Mouse (Mus musculus) hindbrain, postnatal 0 days (tissue): ENCODE results near the gene Capsl. TPM values are rescaled to one million over a fixed set of nuclear protein-coding genes. Genes with fewer than 3 reads are reported as not detected.

ENCODE experiments used
- ATAC-seq: fragments of 200-750 bp; cut with Nextera tagmentation; 2 replicates; pipeline ENCODE4 v1.8.0; 2017; ENCODE audit warnings: mild to moderate bottlenecking, moderate TSS enrichment, moderate library complexity
- DNase-seq: peaks from one replicate; pipeline ENCODE4 v3.0.0-alpha.2; 2015; ENCODE audit warnings: low spot score
- H3K27ac ChIP-seq: fragments of 300-500 bp; sonication (generic); 2 replicates; pipeline ENCODE4 v1.5.1; 2014; ENCODE audit warnings: mild to moderate bottlenecking
- H3K27me3 ChIP-seq: fragments of 300-500 bp; sonication (generic); 2 replicates; pipeline ENCODE4 v1.6.1; 2014; ENCODE audit warnings: low read length, mixed read lengths; ENCODE audit not compliant: insufficient read depth
- H3K36me3 ChIP-seq: fragments of 300-500 bp; sonication (generic); 2 replicates; pipeline ENCODE4 v1.6.1; 2014; ENCODE audit warnings: low read length, mixed read lengths; ENCODE audit not compliant: insufficient read depth
- H3K4me1 ChIP-seq: fragments of 300-500 bp; sonication (generic); 2 replicates; pipeline ENCODE4 v1.6.1; 2014; ENCODE audit warnings: antibody characterized with exemption, low read length, mixed read lengths; ENCODE audit not compliant: insufficient read depth
- H3K4me2 ChIP-seq: fragments of 300-500 bp; sonication (generic); 2 replicates; pipeline ENCODE4 v1.6.1; 2014; ENCODE audit warnings: low read depth, mild to moderate bottlenecking, low read length, moderate library complexity, mixed read lengths
- H3K4me3 ChIP-seq: fragments of 300-500 bp; sonication (generic); 2 replicates; pipeline ENCODE4 v1.5.1; 2014; ENCODE audit warnings: low read length
- H3K9ac ChIP-seq: fragments of 300-500 bp; sonication (generic); replicated peaks from 2 replicates; pipeline ENCODE4 v1.6.1; 2014; ENCODE audit warnings: mild to moderate bottlenecking, low read length, moderate library complexity, mixed read lengths
- H3K9me3 ChIP-seq: fragments of 300-500 bp; sonication (generic); 2 replicates; pipeline ENCODE4 v1.6.1; 2016; ENCODE audit warnings: low read length, mixed read lengths
- CTCF ChIP-seq: IDR thresholded peaks from 2 replicates; pipeline ENCODE4 v1.5.1; 2016; ENCODE audit warnings: antibody characterized with exemption, control low read depth, low read depth
- WGBS: fragments of 180-500 bp; shearing (Covaris S2); extraction: QIAGEN DNeasy Blood & Tissue Kit; methylation state at CpG from one replicate; pipeline ENCODE4 v1.1.7; 2014; 5-methylcytosine and 5-hydroxymethylcytosine counted together
- polyA plus RNA-seq: library from polyadenylated mRNA; unstranded; fragments of >200 nt; fragmentation: Nextera tagmentation; extraction: Ambion mirVana; gene quantifications from 2 replicates; pipeline ENCODE4 v1.2.1, GENCODE M21; 2015
- total RNA-seq: library from RNA; depleted of rRNA; stranded (reverse); fragments of >200 nt; gene quantifications from 2 replicates; pipeline ENCODE4 v1.2.3, GENCODE M21; 2014; rRNA removed

Gene Capsl
- 3.8 and 4.8 TPM in 2 replicates for total RNA-seq
- 8.3 and 9.2 TPM in 2 replicates for polyA plus RNA-seq

- H3K9ac ChIP-seq = no peak within 1 kb of the TSS
- peak; percentile 92 for ATAC-seq
- no peaks in the 10 kb centered on the region for H3K27me3 ChIP-seq
- no peaks in the 10 kb centered on the region for H3K9me3 ChIP-seq
- no peaks in the 10 kb centered on the region for H3K4me1 ChIP-seq
- peak; percentile 75 for DNase-seq
- H3K4me3 ChIP-seq = peak within 1 kb of the TSS; percentile 17
- 49% methylated on average over 12 of the region's 12 CpGs for WGBS
- TF ChIP-seq CTCF = no peak
- no peaks in the 10 kb centered on the region for H3K36me3 ChIP-seq
- H3K27ac ChIP-seq = no peak within 1 kb of the TSS
- H3K4me2 ChIP-seq = peak within 1 kb of the TSS; percentile 32
Observed at GRCm38 (mm10) chr15:9435534-9436180, at the start of gene Capsl. Gene Capsl (plus strand): TSS chr15:9436028.

GRCm38 (mm10) chr15:9409475-9409874, 26.4 kb upstream of the Capsl start:
- no peak for TF ChIP-seq CTCF
- 92% methylated on average over 3 of the region's 3 CpGs for WGBS
- Histone ChIP-seq H3K27me3 (no peaks in the 10 kb centered on the region), H3K36me3 (no peaks in the 10 kb centered on the region), H3K4me3 (no peak overlapping the region), H3K9ac (no peak overlapping the region), H3K9me3 (no peaks in the 10 kb centered on the region), H3K27ac (no peak overlapping the region), H3K4me1 (no peaks in the 10 kb centered on the region), H3K4me2 (no peak overlapping the region)
- ATAC-seq (no peak), DNase-seq (no peak)

- no peaks in the 10 kb centered on the region for H3K9me3 ChIP-seq
- DNase-seq = no peak
- ATAC-seq = no peak
- no peak for TF ChIP-seq CTCF
- no peaks in the 10 kb centered on the region for H3K36me3 ChIP-seq
- H3K4me2 ChIP-seq = no peak overlapping the region
- no peak overlapping the region for H3K27ac ChIP-seq
- H3K4me1 ChIP-seq = no peaks in the 10 kb centered on the region
- H3K27me3 ChIP-seq = no peaks in the 10 kb centered on the region
- H3K4me3 ChIP-seq = no peak overlapping the region
- H3K9ac ChIP-seq = no peak overlapping the region
Observed at GRCm38 (mm10) chr15:9421163-9421562, 14.7 kb upstream of the Capsl start.

GRCm38 (mm10) chr15:9427849-9428248, 8.0 kb upstream of the Capsl start:
- Histone ChIP-seq H3K4me1 (no peaks in the 10 kb centered on the region), H3K36me3 (no peaks in the 10 kb centered on the region), H3K4me2 (no peak overlapping the region), H3K9me3 (no peaks in the 10 kb centered on the region), H3K27me3 (no peaks in the 10 kb centered on the region), H3K4me3 (no peak overlapping the region), H3K9ac (no peak overlapping the region), H3K27ac (no peak overlapping the region)
- DNase-seq = no peak
- TF ChIP-seq CTCF = no peak
- ATAC-seq = no peak

- Histone ChIP-seq H3K36me3 (no peaks in the 10 kb centered on the region), H3K4me1 (no peaks in the 10 kb centered on the region), H3K9ac (no peak overlapping the region), H3K4me2 (no peak overlapping the region), H3K27me3 (no peaks in the 10 kb centered on the region), H3K4me3 (no peak overlapping the region), H3K9me3 (no peaks in the 10 kb centered on the region), H3K27ac (no peak overlapping the region)
- WGBS = 88% methylated on average over 3 of the region's 3 CpGs
- no peak for TF ChIP-seq CTCF
- no peak for ATAC-seq
- no peak for DNase-seq
Observed at GRCm38 (mm10) chr15:9429843-9430242, 6.0 kb upstream of the Capsl start.

GRCm38 (mm10) chr15:9451999-9452398, 16.2 kb downstream of the Capsl start:
- Histone ChIP-seq H3K9me3 (no peaks in the 10 kb centered on the region), H3K4me3 (no peak overlapping the region), H3K36me3 (no peaks in the 10 kb centered on the region), H3K4me1 (no peaks in the 10 kb centered on the region), H3K4me2 (no peak overlapping the region), H3K9ac (no peak overlapping the region), H3K27ac (no peak overlapping the region), H3K27me3 (no peaks in the 10 kb centered on the region)
- WGBS = 85% methylated on average over 1 of the region's 1 CpGs
- no peak for DNase-seq
- ATAC-seq = no peak
- TF ChIP-seq CTCF = peak; percentile 45

- H3K4me3 ChIP-seq = no peak overlapping the region
Observed at GRCm38 (mm10) chr15:9452842-9453241, 17.0 kb downstream of the Capsl start.

More at GRCm38 (mm10) chr15:9452842-9453241, 17.0 kb downstream of the Capsl start:
- ATAC-seq (no peak), DNase-seq (no peak)
- H3K27ac ChIP-seq = no peak overlapping the region
- no peaks in the 10 kb centered on the region for H3K27me3 ChIP-seq
- H3K9ac ChIP-seq = no peak overlapping the region
- no peaks in the 10 kb centered on the region for H3K9me3 ChIP-seq
- no peak for TF ChIP-seq CTCF
- no peaks in the 10 kb centered on the region for H3K36me3 ChIP-seq
- no peak overlapping the region for H3K4me2 ChIP-seq
- no peaks in the 10 kb centered on the region for H3K4me1 ChIP-seq
- 58% methylated on average over 1 of the region's 1 CpGs for WGBS
